Comparison of ENCODE assay signal across 39 mouse cellular contexts in the genomic region with DNA sequence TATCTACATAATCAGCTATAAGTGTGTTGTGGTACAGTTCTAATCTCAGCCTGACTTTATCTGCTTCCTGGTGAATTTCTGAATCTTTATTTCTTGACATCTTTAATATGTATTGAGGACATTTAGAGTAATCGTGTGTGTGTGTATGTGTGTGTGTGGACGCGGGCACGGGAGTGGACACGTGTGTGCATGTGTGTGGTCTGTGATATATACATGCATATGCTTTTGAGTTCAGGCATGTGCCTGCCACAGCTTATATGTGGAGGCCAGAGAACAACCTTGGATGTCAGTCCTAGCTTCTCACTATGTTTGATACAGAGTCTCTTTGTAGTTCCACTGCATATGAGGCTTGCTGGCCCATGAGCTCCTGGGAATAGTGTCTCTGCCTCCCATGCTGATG. TPM values are rescaled to one million over a fixed set of nuclear protein-coding genes. Genes with fewer than 3 reads are reported as not detected.
"Had no signal": no experiment of that assay in that cellular context is flagged by ENCODE, and none has a peak within 500 bp of the region (broad histone marks: within the 10 kb centered on the region; RNA-seq: fewer than 3 reads in every experiment).

No protein-coding gene starts in this region.

- H3K9ac ChIP-seq: limb, embryonic 12.5 days; limb, embryonic 15.5 days; liver, embryonic 12.5 days; liver, embryonic 13.5 days; liver, embryonic 14.5 days; liver, embryonic 15.5 days; liver, postnatal 0 days; lung, embryonic 14.5 days; lung, embryonic 15.5 days; midbrain, embryonic 12.5 days; midbrain, embryonic 13.5 days; midbrain, embryonic 15.5 days; neural tube, embryonic 12.5 days had no signal

- H3K27me3 ChIP-seq: limb, embryonic 12.5 days; limb, embryonic 13.5 days; limb, embryonic 15.5 days; liver, embryonic 12.5 days; liver, embryonic 13.5 days; liver, embryonic 15.5 days; lung, embryonic 15.5 days; megakaryocyte, embryonic 14.5 days; midbrain, embryonic 12.5 days; midbrain, embryonic 13.5 days; midbrain, embryonic 15.5 days; neural tube, embryonic 12.5 days had no signal

- H3K4me1 ChIP-seq: limb, embryonic 10.5 days; limb, embryonic 12.5 days; limb, embryonic 13.5 days; limb, embryonic 15.5 days; lung, embryonic 15.5 days; midbrain, embryonic 10.5 days; midbrain, embryonic 12.5 days; midbrain, embryonic 13.5 days; midbrain, embryonic 15.5 days; neural tube, embryonic 12.5 days had no signal

- H3K4me2 ChIP-seq: limb, embryonic 12.5 days; limb, embryonic 13.5 days; limb, embryonic 15.5 days; liver, embryonic 11.5 days; liver, embryonic 12.5 days; liver, embryonic 13.5 days; liver, embryonic 15.5 days; lung, embryonic 14.5 days; lung, embryonic 15.5 days; midbrain, embryonic 11.5 days; midbrain, embryonic 12.5 days; midbrain, embryonic 13.5 days; midbrain, embryonic 15.5 days; neural tube, embryonic 12.5 days had no signal

- H3K36me3 ChIP-seq: limb, embryonic 10.5 days; limb, embryonic 12.5 days; limb, embryonic 13.5 days; limb, embryonic 15.5 days; liver, embryonic 12.5 days; liver, embryonic 13.5 days; liver, embryonic 15.5 days; lung, embryonic 15.5 days; midbrain, embryonic 10.5 days; midbrain, embryonic 12.5 days; midbrain, embryonic 13.5 days; midbrain, embryonic 15.5 days; neural tube, embryonic 12.5 days had no signal

- DNase-seq: left cerebral cortex, postnatal 4 days; liver; liver, embryonic 13.5 days; liver, postnatal 0 days; lung, adult 18-20 months; lung, adult 2 months; lung, embryonic 14.5 days; lung, postnatal 10 days; lung, postnatal 14 days; lung, postnatal 36 days; lung, postnatal 4 days; midbrain, embryonic 14.5 days had no signal

- H3K4me3 ChIP-seq: limb, embryonic 10.5 days; limb, embryonic 12.5 days; limb, embryonic 13.5 days; limb, embryonic 15.5 days; liver, embryonic 12.5 days; liver, embryonic 13.5 days; liver, embryonic 15.5 days; lung, embryonic 15.5 days; megakaryocyte, embryonic 14.5 days; midbrain, embryonic 10.5 days; midbrain, embryonic 12.5 days; midbrain, embryonic 13.5 days; midbrain, embryonic 15.5 days; myocyte; neural tube, embryonic 12.5 days had no signal

- H3K27ac ChIP-seq: limb, embryonic 10.5 days; limb, embryonic 12.5 days; limb, embryonic 13.5 days; limb, embryonic 15.5 days; liver, embryonic 12.5 days; liver, embryonic 13.5 days; liver, embryonic 14.5 days; liver, embryonic 15.5 days; lung, embryonic 15.5 days; macrophage; midbrain, embryonic 10.5 days; midbrain, embryonic 12.5 days; midbrain, embryonic 13.5 days; midbrain, embryonic 15.5 days; neural tube, embryonic 12.5 days had no signal

- H3K9me3 ChIP-seq: limb, embryonic 10.5 days; limb, embryonic 12.5 days; limb, embryonic 13.5 days; limb, embryonic 15.5 days; liver, embryonic 12.5 days; liver, embryonic 13.5 days; liver, embryonic 15.5 days; lung, embryonic 15.5 days; megakaryocyte, embryonic 14.5 days; midbrain, embryonic 10.5 days; midbrain, embryonic 12.5 days; midbrain, embryonic 13.5 days; midbrain, embryonic 15.5 days; neural tube, embryonic 12.5 days had no signal

RNA-seq across cellular contexts. Expression of a gene that starts 4.1 kb away (rescaled TPM):
- total RNA-seq: left cerebral cortex, postnatal 10 days; liver, adult 2 months had no signal
- polyA plus RNA-seq: limb, embryonic 11.5 days; limb, embryonic 12.5 days; liver, adult 2 months; lung, adult 2 months; lung, embryonic 14.5 days; lung, embryonic 16.5 days; macrophage; midbrain, embryonic 10.5 days; midbrain, postnatal 0 days; neural tube, embryonic 11.5 days; neural tube, embryonic 12.5 days had no signal

RNA-seq across cellular contexts. Expression of a gene that starts 23.1 kb away (rescaled TPM):
- total RNA-seq: midbrain, postnatal 0 days had no signal

RNA-seq across cellular contexts. Expression of a gene that starts 27.1 kb away (rescaled TPM):
- total RNA-seq: left cerebral cortex, postnatal 10 days; left cerebral cortex, postnatal 4 days; megakaryocyte-erythroid progenitor cell, adult 5-6 weeks; monocyte, adult 5-6 weeks had no signal
- polyA plus RNA-seq: liver, postnatal 0 days; lung, adult 2 months; lung, postnatal 0 days; macrophage; midbrain, embryonic 12.5 days; midbrain, embryonic 13.5 days; midbrain, embryonic 14.5 days had no signal
